Mouse (Mus musculus): Measurements from ENCODE around the gene Ano2. TPM values are rescaled to one million over a fixed set of nuclear protein-coding genes. Genes with fewer than 3 reads are reported as not detected.

Gene Ano2
- polyA plus RNA-seq, 1 experiment from 2014 or later: 0.08 TPM

DNA sequence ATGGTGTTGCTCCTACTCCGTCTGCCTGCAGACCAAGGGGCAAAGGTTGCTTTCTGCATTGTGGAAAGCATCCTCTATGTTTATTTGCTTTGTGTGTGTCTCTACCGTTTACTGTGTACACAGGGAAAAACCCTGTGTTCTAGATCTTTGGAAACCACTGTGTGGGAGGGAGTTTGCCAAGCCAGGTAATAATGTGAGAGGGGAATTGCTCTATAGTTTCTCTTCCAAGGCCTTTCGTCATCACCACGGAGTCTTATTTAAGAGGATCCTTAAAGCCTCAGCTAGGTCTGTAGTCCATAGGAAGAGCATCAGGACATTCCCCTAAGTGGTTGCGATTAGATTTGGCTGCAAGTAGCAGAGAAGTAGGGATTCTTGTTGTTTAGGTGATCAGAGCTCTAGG, 32.3 kb upstream of the Ano2 start:
- TF ChIP-seq CTCF (IDR thresholded peaks at IDR 0.05; ENCODE audit: low read depth): no peak
- Histone ChIP-seq H3K9me3 (ENCODE audit: low read depth, low read length) (no peaks in the 10 kb centered on the region), H3K27me3 (ENCODE audit: insufficient read depth, low read length) (no peaks in the 10 kb centered on the region), H3K36me3 (ENCODE audit: insufficient read depth) (no peaks in the 10 kb centered on the region), H3K9ac (no peak overlapping the region), H3K4me2 (no peak overlapping the region), H3K4me1 (ENCODE audit: insufficient read depth) (no peaks in the 10 kb centered on the region), H3K4me3 (ENCODE audit: low read depth, low read length) (no peak overlapping the region), H3K27ac (ENCODE audit: low read depth) (no peak overlapping the region)
- no peak for ATAC-seq (ENCODE audit: insufficient read depth)
- no peak for DNase-seq
- WGBS: 70% methylated on average over 5 of the region's 5 CpGs

DNA sequence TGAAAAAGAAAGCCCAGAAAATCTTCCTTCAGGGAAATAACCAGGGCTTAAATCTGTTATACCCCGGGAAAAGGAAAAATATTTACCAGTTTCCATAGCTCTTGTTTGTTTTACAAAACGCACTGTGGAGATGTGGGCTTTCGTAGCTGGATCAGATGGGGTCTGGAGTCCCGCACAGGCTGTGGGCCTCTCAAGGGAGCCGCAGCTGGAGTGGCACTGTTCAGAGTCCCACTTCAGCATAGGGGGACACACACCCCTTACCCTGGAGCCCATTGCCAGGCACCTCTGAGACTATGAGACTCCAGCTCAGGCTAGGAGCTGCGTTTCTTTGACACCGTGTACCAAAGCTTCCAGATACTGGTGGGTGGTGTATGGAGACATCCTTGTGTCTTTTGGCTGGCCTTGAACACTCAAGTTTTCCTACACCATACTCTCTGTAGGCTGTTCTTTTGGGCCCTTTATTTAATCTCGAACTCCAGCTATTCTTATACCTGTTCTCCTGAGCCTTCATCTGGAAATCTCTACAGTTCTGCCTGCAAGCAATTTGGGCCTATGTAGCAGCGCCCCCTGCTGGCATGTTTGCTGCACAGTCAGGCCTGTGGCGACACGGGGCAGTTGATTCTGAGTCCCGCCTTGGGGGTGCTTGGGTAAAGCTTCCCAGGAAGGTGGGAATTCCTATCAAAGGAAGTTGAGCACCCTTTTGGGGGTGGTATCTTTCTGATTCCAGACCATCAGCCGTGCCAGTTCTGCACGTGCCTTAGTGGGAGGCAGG, 28.9 kb upstream of the Ano2 start:
- Histone ChIP-seq H3K27ac (ENCODE audit: low read depth) (no peak overlapping the region), H3K4me2 (no peak overlapping the region), H3K27me3 (ENCODE audit: insufficient read depth, low read length) (no peaks in the 10 kb centered on the region), H3K9me3 (ENCODE audit: low read depth, low read length) (no peaks in the 10 kb centered on the region), H3K4me1 (ENCODE audit: insufficient read depth) (no peaks in the 10 kb centered on the region), H3K36me3 (ENCODE audit: insufficient read depth) (no peaks in the 10 kb centered on the region), H3K9ac (no peak overlapping the region), H3K4me3 (ENCODE audit: low read depth, low read length) (no peak overlapping the region)
- peak; percentile 83 for DNase-seq
- TF ChIP-seq CTCF (IDR thresholded peaks at IDR 0.05; ENCODE audit: low read depth): peak; percentile 89
- 46% methylated on average over 14 of the region's 14 CpGs for WGBS
- ATAC-seq (ENCODE audit: insufficient read depth): no peak

DNA sequence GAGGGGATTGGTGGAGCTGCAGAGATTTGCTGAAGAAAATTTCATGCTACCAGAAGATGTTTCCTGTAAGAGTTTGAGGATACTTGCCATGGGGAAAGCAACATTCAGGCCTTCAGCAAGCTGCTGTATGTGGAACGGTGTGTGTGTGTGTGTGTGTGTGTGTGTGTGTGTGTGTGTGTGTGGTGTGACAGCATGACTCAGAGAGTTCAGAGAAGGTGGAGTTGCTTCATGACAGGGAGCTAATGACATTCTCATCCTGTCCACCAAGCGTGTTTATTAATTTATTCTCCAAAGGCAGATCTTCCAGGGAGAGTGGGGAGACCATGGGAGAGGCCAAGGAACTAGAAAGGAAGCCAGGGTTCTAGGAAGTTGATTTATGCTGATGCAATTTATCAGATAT, 26.3 kb upstream of the Ano2 start:
- H3K27ac ChIP-seq (ENCODE audit: low read depth): no peak overlapping the region
- H3K4me2 ChIP-seq: no peak overlapping the region
- WGBS: 45% methylated on average over 2 of the region's 2 CpGs
- H3K36me3 ChIP-seq (ENCODE audit: insufficient read depth): no peaks in the 10 kb centered on the region
- ATAC-seq (ENCODE audit: insufficient read depth) (no peak), DNase-seq (no peak)
- no peak overlapping the region for H3K9ac ChIP-seq
- H3K27me3 ChIP-seq (ENCODE audit: insufficient read depth, low read length): no peaks in the 10 kb centered on the region
- H3K9me3 ChIP-seq (ENCODE audit: low read depth, low read length): no peaks in the 10 kb centered on the region
- H3K4me1 ChIP-seq (ENCODE audit: insufficient read depth): no peaks in the 10 kb centered on the region
- H3K4me3 ChIP-seq (ENCODE audit: low read depth, low read length): no peak overlapping the region
- no peak for TF ChIP-seq CTCF (IDR thresholded peaks at IDR 0.05; ENCODE audit: low read depth)

DNA sequence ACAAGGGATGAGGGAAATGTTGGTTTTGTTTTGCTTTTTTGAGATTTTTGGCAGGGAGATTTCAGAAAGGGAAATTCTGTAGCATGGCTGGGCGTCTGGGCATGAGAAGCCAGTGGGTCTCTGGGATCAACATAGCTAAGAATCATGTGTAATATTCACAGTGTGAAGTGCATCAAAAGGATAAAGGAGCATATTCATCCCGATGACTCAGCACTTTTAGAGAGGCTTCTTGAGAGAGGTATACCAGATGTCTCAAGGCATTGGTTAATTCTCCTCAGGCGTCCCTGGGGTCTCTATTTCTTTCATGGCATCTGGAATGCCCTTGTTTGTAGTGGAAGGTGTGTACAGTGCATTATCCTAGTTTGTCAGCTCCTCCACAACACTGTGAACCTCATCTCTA, 18.4 kb upstream of the Ano2 start:
- H3K4me2 ChIP-seq: no peak overlapping the region
- H3K9me3 ChIP-seq (ENCODE audit: low read depth, low read length): no peaks in the 10 kb centered on the region
- H3K4me1 ChIP-seq (ENCODE audit: insufficient read depth): no peaks in the 10 kb centered on the region
- no peak overlapping the region for H3K4me3 ChIP-seq (ENCODE audit: low read depth, low read length)
- DNase-seq: no peak
- WGBS: 80% methylated on average over 3 of the region's 3 CpGs
- TF ChIP-seq CTCF (IDR thresholded peaks at IDR 0.05; ENCODE audit: low read depth): no peak
- no peak overlapping the region for H3K9ac ChIP-seq
- H3K27ac ChIP-seq (ENCODE audit: low read depth): no peak overlapping the region
- H3K27me3 ChIP-seq (ENCODE audit: insufficient read depth, low read length): no peaks in the 10 kb centered on the region
- no peak for ATAC-seq (ENCODE audit: insufficient read depth)
- H3K36me3 ChIP-seq (ENCODE audit: insufficient read depth): no peaks in the 10 kb centered on the region

DNA sequence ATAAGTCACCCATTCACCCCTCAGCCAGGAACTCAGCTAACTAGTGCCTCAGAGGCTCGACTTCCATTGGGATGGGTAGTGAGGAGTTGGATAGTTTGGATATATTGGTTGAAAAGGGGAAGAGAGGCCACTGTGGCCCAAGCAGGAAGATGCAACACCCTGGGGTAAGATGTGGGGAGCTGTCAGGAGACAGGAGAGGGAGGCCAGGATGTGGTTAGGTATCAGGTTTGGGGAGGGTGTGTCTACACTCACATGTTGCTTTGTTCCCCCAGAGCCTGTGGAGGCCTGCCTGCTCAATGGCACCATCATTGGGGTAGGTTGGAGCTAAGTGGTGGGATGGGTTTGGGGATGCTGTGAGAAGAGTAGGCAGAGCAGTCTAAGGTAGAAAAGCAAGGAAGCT, 11.7 kb upstream of the Ano2 start:
- H3K27ac ChIP-seq (ENCODE audit: low read depth): no peak overlapping the region
- DNase-seq (no peak), ATAC-seq (ENCODE audit: insufficient read depth) (no peak)
- 58% methylated on average over 1 of the region's 1 CpGs for WGBS
- no peak overlapping the region for H3K4me3 ChIP-seq (ENCODE audit: low read depth, low read length)
- TF ChIP-seq CTCF (IDR thresholded peaks at IDR 0.05; ENCODE audit: low read depth): no peak
- no peak overlapping the region for H3K4me2 ChIP-seq
- H3K4me1 ChIP-seq (ENCODE audit: insufficient read depth): no peaks in the 10 kb centered on the region
- H3K9ac ChIP-seq: no peak overlapping the region
- H3K36me3 ChIP-seq (ENCODE audit: insufficient read depth): no peaks in the 10 kb centered on the region
- H3K27me3 ChIP-seq (ENCODE audit: insufficient read depth, low read length): no peaks in the 10 kb centered on the region
- H3K9me3 ChIP-seq (ENCODE audit: low read depth, low read length): no peaks in the 10 kb centered on the region

DNA sequence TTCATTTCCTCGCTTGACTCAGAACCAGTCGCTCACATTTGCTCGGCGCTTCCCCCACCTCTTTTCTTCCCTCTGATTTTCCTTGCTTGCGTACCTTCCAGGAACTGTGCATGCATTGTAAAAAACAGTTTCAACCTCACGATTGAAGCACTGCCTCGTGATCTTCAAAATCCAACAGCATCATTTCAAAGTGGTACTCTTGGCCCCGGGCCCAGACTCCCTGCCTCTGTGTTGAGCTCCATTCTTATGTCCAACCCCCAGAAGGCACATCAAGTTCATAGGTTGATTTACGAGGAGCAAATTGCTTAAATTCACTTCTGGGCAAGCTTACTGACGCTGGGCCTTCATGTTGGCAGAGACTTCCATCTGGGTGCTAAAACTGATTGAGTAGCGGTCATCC, 9.6 kb upstream of the Ano2 start:
- TF ChIP-seq CTCF (IDR thresholded peaks at IDR 0.05; ENCODE audit: low read depth): no peak
- no peak overlapping the region for H3K27ac ChIP-seq (ENCODE audit: low read depth)
- 30% methylated on average over 11 of the region's 11 CpGs for WGBS
- ATAC-seq (ENCODE audit: insufficient read depth) (peak; percentile 75), DNase-seq (peak; percentile 85)
- H3K9ac ChIP-seq: no peak overlapping the region
- H3K27me3 ChIP-seq (ENCODE audit: insufficient read depth, low read length): no peaks in the 10 kb centered on the region
- H3K4me3 ChIP-seq (ENCODE audit: low read depth, low read length): no peak overlapping the region
- H3K4me1 ChIP-seq (ENCODE audit: insufficient read depth): no peaks in the 10 kb centered on the region
- H3K4me2 ChIP-seq: no peak overlapping the region
- H3K36me3 ChIP-seq (ENCODE audit: insufficient read depth): no peaks in the 10 kb centered on the region
- no peaks in the 10 kb centered on the region for H3K9me3 ChIP-seq (ENCODE audit: low read depth, low read length)

DNA sequence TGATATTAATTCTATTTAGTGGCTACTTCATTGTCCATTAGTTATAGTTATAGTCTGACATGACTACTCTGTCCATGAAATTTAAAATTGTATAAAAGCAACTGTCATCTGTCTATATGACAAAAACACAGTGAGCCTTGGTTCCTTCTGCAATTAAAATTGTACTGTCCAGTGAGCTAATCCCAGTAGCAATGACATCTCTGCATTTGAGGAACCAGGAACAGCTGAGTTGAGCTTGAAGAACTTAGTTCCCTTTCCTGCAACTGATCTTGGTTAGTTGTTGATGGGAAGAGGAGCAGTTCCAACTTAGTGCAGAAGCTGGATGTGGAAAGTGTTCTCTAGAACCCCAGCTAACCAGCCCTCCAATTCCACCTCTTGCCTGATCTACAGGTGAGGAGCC, 4.8 kb upstream of the Ano2 start:
- no peak overlapping the region for H3K4me2 ChIP-seq
- no peak overlapping the region for H3K4me3 ChIP-seq (ENCODE audit: low read depth, low read length)
- DNase-seq: no peak
- no peaks in the 10 kb centered on the region for H3K4me1 ChIP-seq (ENCODE audit: insufficient read depth)
- H3K27ac ChIP-seq (ENCODE audit: low read depth): no peak overlapping the region
- no peaks in the 10 kb centered on the region for H3K9me3 ChIP-seq (ENCODE audit: low read depth, low read length)
- ATAC-seq (ENCODE audit: insufficient read depth): no peak
- 0 out of 2 replicates have a peak, but pooled peaks cover under 1% of the 10 kb centered on the region for H3K27me3 ChIP-seq (ENCODE audit: insufficient read depth, low read length)
- no peak overlapping the region for H3K9ac ChIP-seq
- no peak for TF ChIP-seq CTCF (IDR thresholded peaks at IDR 0.05; ENCODE audit: low read depth)
- no peaks in the 10 kb centered on the region for H3K36me3 ChIP-seq (ENCODE audit: insufficient read depth)
